Mouse (Mus musculus): ENCODE results near the gene Prlh. TPM values are rescaled to one million over a fixed set of nuclear protein-coding genes. Genes with fewer than 3 reads are reported as not detected.

Prlh gene
- total RNA-seq, 2 experiments from 2014 or later, result not detected

DNA sequence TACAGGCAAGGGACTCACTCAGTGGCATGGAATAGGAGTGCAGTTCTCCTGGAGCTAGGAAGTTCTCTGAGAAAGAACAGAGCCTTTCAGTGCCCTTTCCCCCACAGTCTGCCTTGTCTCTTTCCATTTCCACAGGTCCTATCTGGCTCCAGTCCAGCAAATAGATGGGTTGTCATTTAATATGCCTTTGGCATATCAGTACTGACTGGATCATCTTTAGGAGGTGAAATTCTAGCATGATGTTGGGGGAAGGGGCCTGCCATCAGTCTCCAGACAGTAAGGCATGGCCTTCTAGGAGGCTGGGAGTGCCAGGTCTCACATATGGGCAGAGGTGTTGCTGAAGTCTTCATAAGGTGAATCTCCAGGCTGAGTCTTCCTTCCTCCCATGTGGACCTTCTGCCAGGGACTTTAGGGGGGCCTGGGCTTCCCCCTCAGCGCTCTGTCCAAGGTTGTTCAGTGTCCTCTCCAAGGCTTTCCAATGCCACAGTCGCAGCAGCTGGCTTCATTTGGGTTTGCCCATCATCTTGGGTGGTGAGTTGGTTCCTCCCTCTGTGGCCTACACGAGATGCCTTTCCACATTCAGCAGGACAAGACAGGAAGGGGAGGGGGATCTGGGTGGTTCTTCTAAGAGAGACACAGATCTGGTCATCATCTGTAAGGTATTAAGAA is 49.1 kb downstream of the Prlh start:
- no peak for DNase-seq

DNA sequence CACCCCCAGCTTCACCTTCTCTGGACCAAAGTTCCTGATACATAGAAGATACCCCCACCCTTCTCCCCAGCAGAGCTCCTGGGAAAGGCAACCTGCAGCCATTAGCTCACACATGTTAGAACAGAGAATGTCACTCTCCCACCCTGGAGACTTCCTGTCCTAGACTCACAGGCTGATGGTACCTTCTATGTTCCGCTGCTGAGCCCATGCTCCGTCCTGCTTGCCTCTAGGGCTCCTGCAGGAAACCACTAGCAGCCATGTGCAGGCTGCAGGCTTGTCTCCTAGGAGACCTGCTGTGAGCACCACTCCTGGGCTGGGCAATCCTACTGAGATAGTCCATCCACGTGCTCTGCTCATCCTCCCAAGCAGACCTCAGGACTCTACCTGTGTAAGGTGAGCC is 49.7 kb downstream of the Prlh start:
- DNase-seq, result no peak

Other genes with a start within 250 kb of the Prlh start
- 1 to 10 TPM; 3.7 to 4.3 TPM for gene Col6a3, start 109.1 kb upstream of the Prlh start, total RNA-seq (2021)
- 1 to 10 TPM in 1 of 2 experiments, under 1 TPM in 1; 0.60 to 1.8 TPM for gene Mlph, start 38.0 kb upstream of the Prlh start, total RNA-seq (2021)
- not detected for gene Rab17, start 16.6 kb downstream of the Prlh start, total RNA-seq (2021)
- 10 to 100 TPM; 75.3 to 80.9 TPM for gene Lrrfip1, start 45.6 kb downstream of the Prlh start, total RNA-seq (2021)
- gene Rbm44, start 192.0 kb downstream of the Prlh start, total RNA-seq (2021), result not detected
- 10 to 100 TPM; 60.8 to 65.0 TPM for gene Ramp1, start 226.7 kb downstream of the Prlh start, total RNA-seq (2021)